Mouse (Mus musculus): ENCODE measurements around the gene Sec1. TPM values are rescaled to one million over a fixed set of nuclear protein-coding genes. Genes with fewer than 3 reads are reported as not detected.
"Not testable (repeated sequence)": the region's sequence is repeated elsewhere in the genome, so short reads cannot be mapped to it uniquely, and the experiment has no call there.

The Sec1 gene
- polyA plus RNA-seq, 1 experiment from 2014 or later = 0.74 TPM

DNA sequence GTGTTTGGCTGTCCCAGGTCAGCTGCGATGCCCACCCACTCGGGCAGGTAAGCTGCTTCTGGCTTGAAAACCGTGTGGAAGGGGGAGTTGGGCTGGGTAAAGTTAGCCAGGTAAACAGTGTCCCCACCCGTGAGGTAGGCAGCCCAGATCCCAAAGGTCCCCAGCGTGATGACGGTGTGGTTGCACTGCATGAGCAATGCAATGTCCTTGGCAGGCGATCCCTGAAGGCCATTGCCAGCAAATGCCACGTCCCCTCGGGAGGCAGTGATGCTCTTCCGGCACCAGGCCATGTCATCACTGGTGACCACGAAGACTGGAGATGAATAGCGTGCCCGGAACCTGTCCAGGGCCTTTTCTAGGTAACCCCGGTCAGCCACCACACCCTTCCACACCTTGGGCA is 15.7 kb downstream of the Sec1 start:
- no peak overlapping the region for H3K4me2 ChIP-seq (ENCODE audit: low read depth, low read length)
- no peaks in the 10 kb centered on the region for H3K27me3 ChIP-seq (ENCODE audit: control insufficient read depth, insufficient read depth, low read depth, low read length)
- no peak overlapping the region for H3K4me3 ChIP-seq (ENCODE audit: low read length)
- H3K4me1 ChIP-seq (replicated peaks; ENCODE audit: control insufficient read depth, insufficient read depth, low read length) = peaks cover 13% of the 10 kb centered on the region
- H3K36me3 ChIP-seq (ENCODE audit: control insufficient read depth, insufficient read depth, low read length) = no peaks in the 10 kb centered on the region
- 89% methylated on average over 14 of the region's 14 CpGs for WGBS
- no peak overlapping the region for H3K27ac ChIP-seq (ENCODE audit: low read length)
- ATAC-seq (ENCODE audit: low read depth) = no peak
- no peak overlapping the region for H3K9ac ChIP-seq (ENCODE audit: low read length)
- no peaks in the 10 kb centered on the region for H3K9me3 ChIP-seq (ENCODE audit: control insufficient read depth, low read length)

DNA sequence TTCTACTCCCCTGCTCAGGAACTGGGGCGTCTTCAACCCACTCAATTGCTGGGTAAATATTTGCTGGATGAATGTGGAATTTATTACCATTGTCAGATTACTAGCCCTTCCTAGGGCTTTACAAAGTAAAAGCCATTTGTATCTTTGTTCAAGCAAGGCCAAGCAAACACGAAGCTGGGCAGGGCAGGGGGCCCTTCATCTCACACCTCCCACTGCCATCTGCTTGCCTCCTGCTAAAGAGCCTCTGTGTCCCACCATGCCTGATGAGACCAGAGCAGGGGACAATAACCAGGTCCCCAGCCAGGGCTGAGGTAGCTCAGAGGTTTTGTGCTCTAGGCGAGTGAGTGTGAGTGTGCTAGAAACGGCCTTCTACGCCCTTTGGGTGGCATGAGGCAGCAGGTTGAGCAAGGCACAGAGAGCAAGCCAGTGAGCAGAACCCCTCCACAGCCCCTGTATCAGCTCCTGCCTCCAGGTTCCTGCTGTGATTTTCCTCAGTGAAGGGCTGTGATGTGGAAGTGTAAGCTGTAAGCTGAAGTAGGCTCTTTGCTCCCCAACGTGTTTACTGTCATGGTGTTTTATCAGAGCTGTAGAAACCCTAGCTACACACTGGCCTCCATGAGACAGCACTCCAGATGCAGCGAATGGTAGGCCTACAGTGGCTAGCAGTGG is 16.4 kb downstream of the Sec1 start:
- Histone ChIP-seq H3K4me2 (ENCODE audit: low read depth, low read length) (no peak overlapping the region), H3K4me3 (ENCODE audit: low read length) (no peak overlapping the region), H3K4me1 (replicated peaks; ENCODE audit: control insufficient read depth, insufficient read depth, low read length) (peaks cover 13% of the 10 kb centered on the region), H3K9me3 (ENCODE audit: control insufficient read depth, low read length) (no peaks in the 10 kb centered on the region), H3K9ac (ENCODE audit: low read length) (no peak overlapping the region), H3K27me3 (ENCODE audit: control insufficient read depth, insufficient read depth, low read depth, low read length) (no peaks in the 10 kb centered on the region), H3K27ac (ENCODE audit: low read length) (no peak overlapping the region), H3K36me3 (ENCODE audit: control insufficient read depth, insufficient read depth, low read length) (no peaks in the 10 kb centered on the region)
- ATAC-seq (ENCODE audit: low read depth) = no peak
- 52% methylated on average over 7 of the region's 7 CpGs for WGBS

DNA sequence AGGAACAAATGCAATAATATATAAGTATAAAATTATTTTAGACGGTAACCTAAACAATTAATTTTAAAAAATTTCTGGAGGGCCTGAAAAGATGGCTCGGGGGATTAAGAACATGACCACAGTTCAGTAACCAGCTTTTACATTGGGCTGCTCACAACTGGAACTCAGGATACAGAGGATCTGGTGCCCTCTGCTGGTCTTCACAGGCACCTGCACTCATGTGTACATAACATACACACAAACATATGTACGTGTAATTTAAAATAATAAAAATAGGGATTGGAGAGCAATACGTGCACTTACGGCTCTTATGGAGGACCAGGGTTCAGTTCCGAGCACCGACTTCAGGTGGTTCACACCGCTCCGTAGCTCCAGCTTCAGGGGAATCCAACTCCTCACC is 25.3 kb downstream of the Sec1 start:
- Histone ChIP-seq H3K27me3 (ENCODE audit: control insufficient read depth, insufficient read depth, low read depth, low read length) (no peaks in the 10 kb centered on the region), H3K4me3 (ENCODE audit: low read length) (no peak overlapping the region), H3K4me2 (ENCODE audit: low read depth, low read length) (no peak overlapping the region), H3K9ac (ENCODE audit: low read length) (no peak overlapping the region), H3K36me3 (ENCODE audit: control insufficient read depth, insufficient read depth, low read length) (no peaks in the 10 kb centered on the region), H3K4me1 (replicated peaks; ENCODE audit: control insufficient read depth, insufficient read depth, low read length) (peaks cover 9% of the 10 kb centered on the region), H3K9me3 (ENCODE audit: control insufficient read depth, low read length) (no peaks in the 10 kb centered on the region), H3K27ac (ENCODE audit: low read length) (no peak overlapping the region)
- WGBS = 94% methylated on average over 9 of the region's 9 CpGs
- ATAC-seq (ENCODE audit: low read depth) = no peak

DNA sequence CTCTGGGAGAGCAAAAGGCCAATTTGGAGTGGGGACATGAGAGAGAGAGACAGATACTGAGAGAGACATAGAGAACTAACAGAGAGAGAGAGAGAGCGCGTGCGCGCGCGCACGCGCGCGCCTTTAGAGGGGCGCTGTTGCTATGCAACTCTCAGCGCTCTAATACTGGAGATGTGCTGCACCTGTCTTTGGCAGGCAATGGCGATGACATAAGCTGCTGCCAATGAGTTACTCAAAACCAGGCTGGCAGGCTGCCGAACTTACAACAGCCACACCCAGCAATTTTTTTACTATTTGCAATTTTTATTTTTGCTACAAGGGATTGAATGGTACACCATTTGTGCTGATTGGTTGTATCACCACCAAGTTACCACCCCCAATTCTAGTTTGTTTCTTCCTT is 26.4 kb downstream of the Sec1 start:
- H3K9me3 ChIP-seq (ENCODE audit: control insufficient read depth, low read length) = no peaks in the 10 kb centered on the region
- H3K27ac ChIP-seq (ENCODE audit: low read length) = no peak overlapping the region
- 74% methylated on average over 14 of the region's 14 CpGs for WGBS
- H3K9ac ChIP-seq (ENCODE audit: low read length) = no peak overlapping the region
- no peaks in the 10 kb centered on the region for H3K27me3 ChIP-seq (ENCODE audit: control insufficient read depth, insufficient read depth, low read depth, low read length)
- H3K4me2 ChIP-seq (ENCODE audit: low read depth, low read length) = no peak overlapping the region
- no peak for ATAC-seq (ENCODE audit: low read depth)
- H3K4me3 ChIP-seq (ENCODE audit: low read length) = no peak overlapping the region
- peaks cover 9% of the 10 kb centered on the region for H3K4me1 ChIP-seq (replicated peaks; ENCODE audit: control insufficient read depth, insufficient read depth, low read length)
- no peaks in the 10 kb centered on the region for H3K36me3 ChIP-seq (ENCODE audit: control insufficient read depth, insufficient read depth, low read length)

DNA sequence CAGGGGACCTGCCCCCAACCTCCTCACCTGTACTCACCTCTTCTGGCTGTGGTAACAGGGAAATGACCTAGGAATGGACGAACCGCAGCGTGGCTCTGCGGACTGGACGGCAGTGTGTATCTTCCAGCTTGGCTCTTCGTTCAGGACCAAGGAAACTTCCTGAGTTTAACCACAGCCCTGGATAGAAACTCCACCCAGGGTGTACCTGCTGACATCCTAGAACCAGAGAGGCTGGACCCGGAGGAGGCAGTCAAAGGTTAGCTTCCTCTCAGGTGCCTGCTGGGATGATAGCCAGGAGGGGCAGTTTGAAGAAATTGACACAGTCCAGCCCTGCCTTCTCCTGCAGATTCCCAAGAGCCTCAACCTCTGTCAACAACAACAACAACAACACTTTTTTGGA is 28.0 kb downstream of the Sec1 start, which contains the start of gene Fut2:
Fut2 (minus strand) TSS at position 234 of the 400 bp plus-strand sequence.
- Histone ChIP-seq H3K36me3 (ENCODE audit: control insufficient read depth, insufficient read depth, low read length) (no peaks in the 10 kb centered on the region), H3K9me3 (ENCODE audit: control insufficient read depth, low read length) (no peaks in the 10 kb centered on the region), H3K27ac (ENCODE audit: low read length) (no peak within 1 kb of the TSS), H3K4me1 (replicated peaks; ENCODE audit: control insufficient read depth, insufficient read depth, low read length) (peaks cover 9% of the 10 kb centered on the region), H3K4me3 (ENCODE audit: low read length) (no peak within 1 kb of the TSS), H3K27me3 (ENCODE audit: control insufficient read depth, insufficient read depth, low read depth, low read length) (no peaks in the 10 kb centered on the region), H3K4me2 (ENCODE audit: low read depth, low read length) (0 out of 2 replicates have a peak within 1 kb of the TSS, but pooled peaks have one; percentile 0), H3K9ac (ENCODE audit: low read length) (peak within 1 kb of the TSS; percentile 24; the same call in 1 of the 2 replicates)
- no peak for ATAC-seq (ENCODE audit: low read depth)
- 67% methylated on average over 7 of the region's 7 CpGs for WGBS

DNA sequence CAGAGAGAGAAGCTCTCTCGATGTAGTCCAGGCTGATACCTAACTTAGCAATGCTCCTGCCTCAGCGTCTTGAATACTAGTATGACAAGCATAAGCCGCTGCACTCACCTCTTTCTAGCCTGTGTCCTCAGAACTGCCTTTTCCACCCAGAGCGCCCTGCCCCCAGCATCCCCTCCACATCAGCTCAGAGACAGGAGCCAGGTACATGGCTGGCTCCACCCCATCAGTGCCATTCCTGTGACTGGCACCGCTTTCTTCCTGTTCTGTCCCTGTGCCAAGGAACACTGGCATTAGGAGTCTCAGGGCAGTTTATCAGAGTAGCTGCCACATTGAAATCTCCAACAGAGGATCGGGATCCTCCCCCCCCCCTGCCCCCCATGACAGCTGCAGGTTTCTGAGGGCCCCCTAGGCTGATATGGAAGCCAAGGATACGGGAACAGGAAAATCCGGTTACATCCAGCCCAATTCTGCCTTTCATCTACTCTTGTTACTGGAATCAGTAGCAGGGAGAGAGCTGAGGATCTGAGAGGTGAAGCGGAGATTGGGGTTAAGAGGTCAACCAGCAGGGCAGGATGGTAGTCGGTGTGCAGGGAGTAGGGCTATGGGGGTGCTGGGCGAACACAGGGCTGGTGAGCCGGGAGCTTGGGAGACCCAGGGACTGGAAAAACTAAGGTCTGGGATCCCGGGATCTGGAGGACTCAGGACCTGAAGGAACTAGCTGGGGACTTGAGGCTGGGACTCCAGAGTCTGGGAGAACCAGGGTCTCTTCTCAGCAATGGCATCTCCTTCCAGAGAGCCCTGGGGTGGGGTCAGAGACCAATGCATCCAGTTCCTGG is 28.7 kb downstream of the Sec1 start:
- peaks cover 9% of the 10 kb centered on the region for H3K4me1 ChIP-seq (replicated peaks; ENCODE audit: control insufficient read depth, insufficient read depth, low read length)
- H3K36me3 ChIP-seq (ENCODE audit: control insufficient read depth, insufficient read depth, low read length) = no peaks in the 10 kb centered on the region
- no peak overlapping the region for H3K4me3 ChIP-seq (ENCODE audit: low read length)
- H3K9ac ChIP-seq (ENCODE audit: low read length) = peak overlapping the region; percentile 24; the same call in 1 of the 2 replicates
- ATAC-seq (ENCODE audit: low read depth) = peak; percentile 66; the same call in 1 of the 2 replicates
- no peaks in the 10 kb centered on the region for H3K27me3 ChIP-seq (ENCODE audit: control insufficient read depth, insufficient read depth, low read depth, low read length)
- WGBS = 32% methylated on average over 13 of the region's 13 CpGs
- H3K9me3 ChIP-seq (ENCODE audit: control insufficient read depth, low read length) = no peaks in the 10 kb centered on the region
- 0 out of 2 replicates have a peak overlapping the region, but pooled peaks have one; percentile 0 for H3K4me2 ChIP-seq (ENCODE audit: low read depth, low read length)
- H3K27ac ChIP-seq (ENCODE audit: low read length) = no peak overlapping the region

DNA sequence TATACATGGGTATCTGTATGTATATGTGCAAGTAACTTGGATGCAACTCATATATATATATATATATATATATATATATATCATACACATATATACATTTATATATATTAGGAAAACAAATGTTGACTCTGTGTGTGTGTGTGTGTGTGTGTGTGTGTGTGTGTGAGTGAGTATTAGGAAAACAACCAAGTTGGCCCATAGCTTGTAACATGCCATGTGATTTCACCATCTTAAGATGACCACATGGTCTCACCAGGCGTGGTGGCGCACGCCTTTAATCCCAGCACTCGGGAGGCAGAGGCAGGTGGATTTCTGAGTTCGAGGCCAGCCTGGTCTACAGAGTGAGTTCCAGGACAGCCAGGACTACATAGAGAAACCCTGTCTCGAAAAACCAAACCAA is 32.5 kb downstream of the Sec1 start:
- H3K4me1 ChIP-seq (replicated peaks; ENCODE audit: control insufficient read depth, insufficient read depth, low read length); H3K9me3 ChIP-seq (ENCODE audit: control insufficient read depth, low read length); H3K27ac ChIP-seq (ENCODE audit: low read length); H3K27me3 ChIP-seq (ENCODE audit: control insufficient read depth, insufficient read depth, low read depth, low read length); H3K4me3 ChIP-seq (ENCODE audit: low read length); H3K4me2 ChIP-seq (ENCODE audit: low read depth, low read length); H3K9ac ChIP-seq (ENCODE audit: low read length); H3K36me3 ChIP-seq (ENCODE audit: control insufficient read depth, insufficient read depth, low read length); ATAC-seq (ENCODE audit: low read depth): not testable (repeated sequence)
- WGBS = 89% methylated on average over 6 of the region's 6 CpGs

DNA sequence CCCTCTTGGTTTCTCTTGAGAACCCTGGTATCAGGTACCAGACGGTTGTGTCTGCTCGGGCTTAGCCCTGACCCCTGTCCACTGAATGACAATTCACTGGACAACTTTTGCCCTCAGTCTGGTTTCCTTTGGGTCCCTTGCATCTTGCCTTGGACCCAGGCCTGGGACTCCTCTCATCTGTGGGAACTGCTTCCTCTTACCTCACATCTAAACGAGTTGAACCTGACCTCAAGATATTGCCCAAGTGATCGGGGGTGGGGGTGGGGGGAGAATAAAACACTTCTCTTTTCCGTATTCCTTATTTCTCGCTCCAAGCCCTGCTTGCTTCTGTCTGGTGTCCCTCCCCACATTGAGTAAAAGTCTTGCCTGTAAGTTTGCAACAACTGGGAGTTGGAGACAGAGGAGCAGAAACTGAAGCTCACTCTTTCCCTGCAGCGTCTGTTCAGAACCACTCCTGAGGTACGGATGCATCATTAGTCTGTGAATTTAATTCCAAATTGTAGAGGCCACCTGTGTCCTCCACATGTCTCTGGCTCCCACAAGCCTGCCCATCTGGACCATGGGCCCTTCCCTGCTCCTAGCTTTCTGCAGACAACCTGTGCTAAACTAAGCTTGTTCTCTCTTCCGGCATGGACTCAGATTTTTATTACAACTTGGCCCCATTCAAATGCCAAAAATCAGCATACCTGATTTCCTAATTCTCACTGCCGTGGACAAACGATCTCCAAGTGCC is 33.3 kb downstream of the Sec1 start:
- H3K4me1 ChIP-seq (replicated peaks; ENCODE audit: control insufficient read depth, insufficient read depth, low read length) = peaks cover 9% of the 10 kb centered on the region
- ATAC-seq (ENCODE audit: low read depth) = no peak
- H3K36me3 ChIP-seq (ENCODE audit: control insufficient read depth, insufficient read depth, low read length) = no peaks in the 10 kb centered on the region
- WGBS = 77% methylated on average over 11 of the region's 11 CpGs
- no peak overlapping the region for H3K27ac ChIP-seq (ENCODE audit: low read length)
- H3K4me2 ChIP-seq (ENCODE audit: low read depth, low read length) = no peak overlapping the region
- no peak overlapping the region for H3K4me3 ChIP-seq (ENCODE audit: low read length)
- no peaks in the 10 kb centered on the region; the same call in 1 of the 2 replicates for H3K9me3 ChIP-seq (ENCODE audit: control insufficient read depth, low read length)
- no peaks in the 10 kb centered on the region for H3K27me3 ChIP-seq (ENCODE audit: control insufficient read depth, insufficient read depth, low read depth, low read length)
- no peak overlapping the region for H3K9ac ChIP-seq (ENCODE audit: low read length)
